Mouse (Mus musculus): ENCODE measurements around the gene Amdhd2. TPM values are rescaled to one million over a fixed set of nuclear protein-coding genes. Genes with fewer than 3 reads are reported as not detected.

The Amdhd2 gene
- total and polyA plus RNA-seq, 3 experiments, result 0.64 TPM; not detected in 2

GRCm38 (mm10) chr17:24157121-24157520, 6.4 kb downstream of the Amdhd2 start:
- in situ Hi-C loops (cut with MboI; ENCODE audit: low pct_ligation_motif_present, low pct_unique_long_range_greater_than_20kb, low sequenced_read_pairs) (no loop called here), dilution Hi-C loops (cut with MboI; ENCODE audit: extremely low pct_ligation_motif_present, extremely low pct_unique_long_range_greater_than_20kb, low sequenced_read_pairs) (no loop called here)
- TF ChIP-seq BHLHE40 (IDR thresholded peaks at IDR 0.05; ENCODE audit: low read depth, low read length) (no peak), USF1 (IDR thresholded peaks at IDR 0.05; ENCODE audit: low read depth, low read length) (no peak), E2F4 (IDR thresholded peaks at IDR 0.05; ENCODE audit: insufficient replicate concordance, low read depth, low read length) (no peak), CHD1 (IDR thresholded peaks at IDR 0.05; ENCODE audit: low read depth, low read length) (no peak), EP300 (IDR thresholded peaks at IDR 0.05; ENCODE audit: low read length) (no peak), PAX5 (IDR thresholded peaks at IDR 0.05; ENCODE audit: low read length) (no peak), SMC3 (IDR thresholded peaks at IDR 0.05; ENCODE audit: low read depth, low read length) (no peak), MAFK (IDR thresholded peaks at IDR 0.05; ENCODE audit: insufficient replicate concordance, low read length) (no peak)
- no peak overlapping the region for H3K27ac ChIP-seq (ENCODE audit: insufficient read depth, low read depth)
- H3K79me2 ChIP-seq (replicated peaks; ENCODE audit: control insufficient read depth, extremely low read depth, insufficient read depth, poor library complexity, severe bottlenecking), result no peaks in the 10 kb centered on the region
- no peak overlapping the region for H3K4me2 ChIP-seq (ENCODE audit: insufficient read depth, low read depth, poor library complexity, severe bottlenecking)
- no peaks in the 10 kb centered on the region for H3K9me3 ChIP-seq (replicated peaks; ENCODE audit: low read length)
- no peaks in the 10 kb centered on the region for H3K27me3 ChIP-seq (replicated peaks)
- no peak overlapping the region for H3K4me3 ChIP-seq (replicated peaks in 1 of 3; ENCODE audit: low read depth in 2 of 3, low read length in 2 of 3, poor library complexity in 1 of 3)
- peaks cover 2 to 11% of the 10 kb centered on the region in 2 experiments; a peak in 2 of 4 replicates for H3K4me1 ChIP-seq (ENCODE audit: control insufficient read depth in 1 of 2, insufficient read depth in 2 of 2)
- no peak for DNase-seq (ENCODE audit: extremely low read depth)
- H3K36me3 ChIP-seq (replicated peaks in 1 of 2; ENCODE audit: control insufficient read depth in 1 of 2, insufficient read depth in 1 of 2, low read length in 1 of 2), result peaks cover 0 to 2% of the 10 kb centered on the region in 2 experiments
- H3K9ac ChIP-seq (ENCODE audit: insufficient read depth, low read depth), result no peak overlapping the region

GRCm38 (mm10) chr17:24156394-24156793, 7.2 kb downstream of the Amdhd2 start:
- Histone ChIP-seq H3K4me1 (ENCODE audit: control insufficient read depth in 1 of 2, insufficient read depth in 2 of 2) (peaks cover 2 to 16% of the 10 kb centered on the region in 2 experiments; a peak in 2 of 4 replicates), H3K79me2 (replicated peaks; ENCODE audit: control insufficient read depth, extremely low read depth, insufficient read depth, poor library complexity, severe bottlenecking) (no peaks in the 10 kb centered on the region), H3K9me3 (replicated peaks; ENCODE audit: low read length) (no peaks in the 10 kb centered on the region), H3K27me3 (replicated peaks) (no peaks in the 10 kb centered on the region), H3K4me2 (ENCODE audit: insufficient read depth, low read depth, poor library complexity, severe bottlenecking) (no peak overlapping the region), H3K4me3 (replicated peaks in 1 of 3; ENCODE audit: low read depth in 2 of 3, low read length in 2 of 3, poor library complexity in 1 of 3) (no peak overlapping the region), H3K27ac (ENCODE audit: insufficient read depth, low read depth) (no peak overlapping the region), H3K9ac (ENCODE audit: insufficient read depth, low read depth) (no peak overlapping the region), H3K36me3 (replicated peaks in 1 of 2; ENCODE audit: control insufficient read depth in 1 of 2, insufficient read depth in 1 of 2, low read length in 1 of 2) (no peaks in the 10 kb centered on the region)
- no peak for DNase-seq (ENCODE audit: extremely low read depth)
- dilution Hi-C loops (cut with MboI; ENCODE audit: extremely low pct_ligation_motif_present, extremely low pct_unique_long_range_greater_than_20kb, low sequenced_read_pairs), result no loop called here
- in situ Hi-C loops (cut with MboI; ENCODE audit: low pct_ligation_motif_present, low pct_unique_long_range_greater_than_20kb, low sequenced_read_pairs), result no loop called here
- no peak for TF ChIP-seq USF2 (conservative IDR thresholded peaks at IDR 0.05; ENCODE audit: low read depth, low read length)
- no peak for TF ChIP-seq MXI1 (IDR thresholded peaks at IDR 0.05; ENCODE audit: low read depth, low read length)
- no peak for TF ChIP-seq MEF2A (IDR thresholded peaks at IDR 0.05; ENCODE audit: borderline replicate concordance, low read depth, low read length)
- TF ChIP-seq POLR2A (IDR thresholded peaks at IDR 0.05; ENCODE audit: low read depth, low read length), result no peak
- TF ChIP-seq UBTF (IDR thresholded peaks at IDR 0.05; ENCODE audit: low read depth, low read length), result no peak
- TF ChIP-seq RCOR1 (conservative IDR thresholded peaks at IDR 0.05; ENCODE audit: low read depth, low read length), result no peak
- TF ChIP-seq ELF1 (IDR thresholded peaks at IDR 0.05; ENCODE audit: low read depth, low read length), result no peak
- no peak for TF ChIP-seq TCF12 (IDR thresholded peaks at IDR 0.05; ENCODE audit: low read depth, low read length)
- no peak for TF ChIP-seq MAZ (IDR thresholded peaks at IDR 0.05; ENCODE audit: low read depth, low read length)
- TF ChIP-seq CHD1 (IDR thresholded peaks at IDR 0.05; ENCODE audit: low read depth, low read length), result no peak
- TF ChIP-seq MAX (IDR thresholded peaks at IDR 0.05; ENCODE audit: low read length), result no peak
- TF ChIP-seq JUND (conservative IDR thresholded peaks at IDR 0.05; ENCODE audit: low read depth, low read length), result no peak
- no peak for TF ChIP-seq GABPA (IDR thresholded peaks at IDR 0.05; ENCODE audit: insufficient replicate concordance, low read depth, low read length)
- no peak for TF ChIP-seq CHD2 (IDR thresholded peaks at IDR 0.05; ENCODE audit: low read length)
- no peak for TF ChIP-seq PAX5 (IDR thresholded peaks at IDR 0.05; ENCODE audit: low read length)
- no peak for TF ChIP-seq MAFK (IDR thresholded peaks at IDR 0.05; ENCODE audit: insufficient replicate concordance, low read length)
- no peak for TF ChIP-seq KAT2A (IDR thresholded peaks at IDR 0.05; ENCODE audit: insufficient replicate concordance, low read length)
- TF ChIP-seq RAD21 (IDR thresholded peaks at IDR 0.05; ENCODE audit: low read depth, low read length), result no peak
- no peak for TF ChIP-seq TBP (conservative IDR thresholded peaks at IDR 0.05; ENCODE audit: low read depth, low read length)
